Mouse (Mus musculus): ENCODE data around the gene Actb.

GRCm38 (mm10) chr5:142926940-142927228 lies 20.3 kb upstream of the Actb start:
- TF ChIP-seq POLR2A (IDR thresholded peaks at IDR 0.05; ENCODE audit: control insufficient read depth, low read depth, low read length) (no peak), CTCF (IDR thresholded peaks at IDR 0.05; ENCODE audit: control insufficient read depth, insufficient read depth, insufficient replicate concordance, low read depth, low read length) (no peak)

All from testis, adult 2 months (tissue).